Mouse (Mus musculus) lung, postnatal 0 days (tissue): ENCODE data around the gene Gmeb2. TPM values are rescaled to one million over a fixed set of nuclear protein-coding genes. Genes with fewer than 3 reads are reported as not detected.

Source experiments
- ATAC-seq: fragments of 200-750 bp; cut with Nextera tagmentation; 2 replicates; pipeline ENCODE4 v1.8.0; 2017; ENCODE audit warnings: moderate library complexity
- DNase-seq: peaks from one replicate; pipeline ENCODE4 v3.0.0-alpha.2; 2016; ENCODE audit warnings: low spot score
- H3K27ac ChIP-seq: fragments of 300-500 bp; sonication (generic); 2 replicates; pipeline ENCODE4 v1.5.1; 2014; ENCODE audit warnings: antibody characterized with exemption, mild to moderate bottlenecking, low read length, mixed read lengths
- H3K27me3 ChIP-seq: fragments of 300-500 bp; sonication (generic); replicated peaks from 2 replicates; pipeline ENCODE4 v1.6.1; 2014; ENCODE audit warnings: low read length, mixed read lengths; ENCODE audit not compliant: insufficient read depth
- H3K36me3 ChIP-seq: fragments of 300-500 bp; sonication (generic); 2 replicates; pipeline ENCODE4 v1.6.1; 2014; ENCODE audit warnings: low read length, mixed read lengths; ENCODE audit not compliant: insufficient read depth
- H3K4me1 ChIP-seq: fragments of 300-500 bp; sonication (generic); 2 replicates; pipeline ENCODE4 v1.6.1; 2014; ENCODE audit warnings: antibody characterized with exemption, low read depth, low read length, mixed read lengths; ENCODE audit not compliant: insufficient read depth
- H3K4me2 ChIP-seq: fragments of 300-500 bp; sonication (generic); replicated peaks from 2 replicates; pipeline ENCODE4 v1.6.1; 2014; ENCODE audit warnings: low read depth, mild to moderate bottlenecking, low read length, moderate library complexity, mixed read lengths
- H3K4me3 ChIP-seq: fragments of 300-500 bp; sonication (generic); 2 replicates; pipeline ENCODE4 v1.5.1; 2014; ENCODE audit warnings: low read depth, low read length
- H3K9ac ChIP-seq: fragments of 300-500 bp; sonication (generic); replicated peaks from 2 replicates; pipeline ENCODE4 v1.6.1; 2014; ENCODE audit warnings: low read depth, mild to moderate bottlenecking
- H3K9me3 ChIP-seq: fragments of 300-500 bp; sonication (generic); 2 replicates; pipeline ENCODE4 v1.6.1; 2016; ENCODE audit warnings: low read length, mixed read lengths
- CTCF ChIP-seq: IDR thresholded peaks from 2 replicates; pipeline ENCODE4 v1.5.1; 2016; ENCODE audit warnings: antibody characterized with exemption, mild to moderate bottlenecking
- EP300 ChIP-seq: IDR thresholded peaks from 2 replicates; pipeline ENCODE4 v1.6.1; 2016; ENCODE audit warnings: antibody characterized with exemption, mild to moderate bottlenecking, control low read depth
- WGBS: fragments of 180-500 bp; shearing (Covaris S2); extraction: QIAGEN DNeasy Blood & Tissue Kit; methylation state at CpG from one replicate; pipeline ENCODE4 v1.1.7; 2014; 5-methylcytosine and 5-hydroxymethylcytosine counted together
- polyA plus RNA-seq: library from polyadenylated mRNA; unstranded; fragments of >200 nt; fragmentation: Nextera tagmentation; extraction: Ambion mirVana; gene quantifications from 2 replicates; pipeline ENCODE4 v1.2.1, GENCODE M21; 2015

The Gmeb2 gene
- polyA plus RNA-seq, 1 experiment from 2014 or later: 7.6 TPM

GRCm38 (mm10) chr2:181307144-181307804 lies 19.4 kb upstream of the Gmeb2 start:
- ATAC-seq (peak; percentile 44), DNase-seq (peak; percentile 62)
- H3K4me3 ChIP-seq: no peak overlapping the region
- no peak overlapping the region for H3K27ac ChIP-seq
- H3K4me2 ChIP-seq: no peak overlapping the region
- H3K36me3 ChIP-seq: no peaks in the 10 kb centered on the region
- WGBS: 11% methylated on average over 30 of the region's 30 CpGs
- H3K4me1 ChIP-seq: no peaks in the 10 kb centered on the region
- no peaks in the 10 kb centered on the region for H3K9me3 ChIP-seq
- TF ChIP-seq EP300: no peak
- peak; percentile 74 for TF ChIP-seq CTCF
- H3K27me3 ChIP-seq: 0 out of 2 replicates have a peak, but pooled peaks cover 1% of the 10 kb centered on the region
- no peak overlapping the region for H3K9ac ChIP-seq

DNA sequence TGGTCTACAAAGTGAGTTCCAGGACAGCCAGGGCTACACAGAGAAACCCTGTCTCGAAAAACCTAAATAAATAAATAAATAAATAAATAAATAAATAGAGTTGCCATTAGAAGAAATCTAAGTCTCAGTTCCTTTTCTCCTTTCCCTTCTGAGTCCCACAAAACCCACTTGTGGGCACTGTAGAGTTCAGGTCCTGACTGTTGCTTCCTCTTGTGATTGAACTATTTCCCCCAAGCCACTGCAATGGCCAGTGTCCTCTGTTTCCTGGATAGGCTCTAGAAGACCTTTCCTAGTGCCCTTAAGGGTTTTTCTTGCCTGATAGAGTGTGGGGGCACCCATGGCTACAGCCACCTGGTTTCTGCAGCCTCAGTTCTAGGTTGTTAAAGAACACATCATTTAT lies 17.1 kb upstream of the Gmeb2 start:
- 74% methylated on average over 1 of the region's 1 CpGs for WGBS

DNA sequence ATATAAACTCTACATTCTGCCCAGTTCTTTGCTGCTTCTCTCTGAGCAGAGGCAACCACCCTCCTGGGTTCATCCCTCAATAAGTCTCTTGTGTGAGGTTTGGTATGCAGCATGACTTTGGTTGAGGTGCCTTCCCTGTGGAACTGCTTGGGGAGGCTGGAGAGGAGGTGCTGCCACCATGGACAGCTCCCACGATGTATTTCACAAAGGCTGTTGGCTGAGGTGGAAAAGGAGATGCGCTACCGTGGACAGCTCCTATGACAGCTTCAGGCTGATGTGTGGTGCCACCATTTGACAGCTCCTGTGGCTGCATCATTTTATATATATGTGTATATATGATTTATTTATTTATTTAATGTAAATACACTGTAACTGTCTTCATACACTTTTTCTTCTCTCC lies 14.2 kb upstream of the Gmeb2 start:
- 27% methylated on average over 3 of the region's 3 CpGs for WGBS
- Histone ChIP-seq H3K4me3 (no peak overlapping the region), H3K9me3 (no peaks in the 10 kb centered on the region), H3K4me2 (no peak overlapping the region), H3K27me3 (no peaks in the 10 kb centered on the region), H3K27ac (no peak overlapping the region), H3K36me3 (no peaks in the 10 kb centered on the region; the same call in none of the 2 replicates), H3K4me1 (no peaks in the 10 kb centered on the region), H3K9ac (no peak overlapping the region)
- TF ChIP-seq EP300: no peak
- no peak for TF ChIP-seq CTCF
- ATAC-seq: no peak
- peak; percentile 6 for DNase-seq

More for the DNA sequence above, 17.1 kb upstream of the Gmeb2 start:
- Histone ChIP-seq H3K4me1 (no peaks in the 10 kb centered on the region), H3K27ac (no peak overlapping the region), H3K9ac (no peak overlapping the region), H3K27me3 (no peaks in the 10 kb centered on the region), H3K4me2 (no peak overlapping the region), H3K4me3 (no peak overlapping the region), H3K36me3 (no peaks in the 10 kb centered on the region; the same call in none of the 2 replicates), H3K9me3 (no peaks in the 10 kb centered on the region)
- ATAC-seq (no peak), DNase-seq (no peak)
- TF ChIP-seq CTCF (no peak), EP300 (no peak)

- 50% methylated on average over 1 of the region's 1 CpGs for WGBS
These were observed 3.1 kb upstream of the Gmeb2 start for GRCm38 (mm10) chr2:181290937-181291336.

GRCm38 (mm10) chr2:181288691-181289090 lies 856 bp upstream of the Gmeb2 start:
- Histone ChIP-seq H3K9me3 (no peaks in the 10 kb centered on the region), H3K27ac (0 out of 2 replicates have a peak overlapping the region, but pooled peaks have one; percentile 14)
- TF ChIP-seq EP300 (no peak), CTCF (no peak)

More at GRCm38 (mm10) chr2:181290937-181291336, 3.1 kb upstream of the Gmeb2 start:
- H3K4me2 ChIP-seq: no peak overlapping the region
- no peak for TF ChIP-seq CTCF
- no peak for TF ChIP-seq EP300
- no peaks in the 10 kb centered on the region for H3K27me3 ChIP-seq
- H3K4me3 ChIP-seq: no peak overlapping the region
- ATAC-seq (no peak), DNase-seq (no peak)
- peaks cover 11% of the 10 kb centered on the region; the same call in 1 of the 2 replicates for H3K4me1 ChIP-seq
- H3K36me3 ChIP-seq: no peaks in the 10 kb centered on the region
- H3K9me3 ChIP-seq: no peaks in the 10 kb centered on the region
- H3K27ac ChIP-seq: no peak overlapping the region
- no peak overlapping the region for H3K9ac ChIP-seq

GRCm38 (mm10) chr2:181287338-181287957 lies 387 bp downstream of the Gmeb2 start:
- DNase-seq (peak; percentile 92), ATAC-seq (peak; percentile 92)
- Histone ChIP-seq H3K9me3 (no peaks in the 10 kb centered on the region), H3K36me3 (no peaks in the 10 kb centered on the region), H3K4me1 (peaks cover 11% of the 10 kb centered on the region; the same call in 1 of the 2 replicates), H3K4me2 (peak overlapping the region; percentile 70), H3K27ac (peak overlapping the region; percentile 94), H3K9ac (peak overlapping the region; percentile 75), H3K27me3 (no peaks in the 10 kb centered on the region), H3K4me3 (peak overlapping the region; percentile 75)
- TF ChIP-seq CTCF: no peak
- no peak for TF ChIP-seq EP300
- 2% methylated on average over 23 of the region's 71 CpGs for WGBS

More at GRCm38 (mm10) chr2:181288691-181289090, 856 bp upstream of the Gmeb2 start:
- ATAC-seq (no peak), DNase-seq (peak; percentile 9)
- Histone ChIP-seq H3K9ac (peak overlapping the region; percentile 75), H3K27me3 (no peaks in the 10 kb centered on the region), H3K4me1 (peaks cover 11% of the 10 kb centered on the region; the same call in 1 of the 2 replicates), H3K4me2 (peak overlapping the region; percentile 59), H3K4me3 (peak overlapping the region; percentile 75; the same call in 1 of the 2 replicates), H3K36me3 (no peaks in the 10 kb centered on the region)
- 72% methylated on average over 3 of the region's 3 CpGs for WGBS
